ENCODE assay signal across 15 mouse cellular contexts in the genomic region with DNA sequence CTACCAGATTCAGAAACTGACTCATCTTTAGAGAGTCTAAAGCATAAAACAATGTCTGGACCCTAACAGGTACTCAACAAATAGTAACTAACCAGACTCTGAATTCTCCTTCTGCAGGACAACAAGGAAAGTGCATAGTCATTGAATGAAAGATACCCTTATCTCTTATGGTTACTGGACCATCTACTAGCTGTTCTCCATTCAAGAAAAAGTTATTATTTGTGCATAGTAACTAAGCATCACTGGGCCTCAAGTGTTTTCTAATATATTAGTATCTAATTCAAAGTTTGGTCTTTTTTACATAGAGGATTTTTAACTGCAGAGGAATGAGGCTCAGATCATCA.
"Had no signal": no experiment of that assay in that cellular context is flagged by ENCODE, and none has a peak within 500 bp of the region (broad histone marks: within the 10 kb centered on the region; RNA-seq: fewer than 3 reads in every experiment).

No protein-coding gene starts in this region.

- ATAC-seq: hindbrain, embryonic 16.5 days; intestine, embryonic 16.5 days had no signal

- DNase-seq: gastrocnemius, adult 2 months; gastrocnemius, postnatal 10 days; gastrocnemius, postnatal 25 days; heart, adult 18-20 months; heart, postnatal 10 days; heart, postnatal 36 days; kidney, adult 11 months; kidney, adult 2 months; kidney, adult 9 months; kidney, postnatal 10 days; kidney, postnatal 25 days; kidney, postnatal 4 days; liver had no signal
